Mouse (Mus musculus) adipocyte (in vitro differentiated cells): ENCODE measurements at regions not wholly inside any gene's neighbourhood (a gene's known extent, or its start where the extent isn't known, plus 50 kb on each side); places are given as distances from the start of the nearest gene placed in this dataset.

Experiments
- DNase-seq: peaks from one replicate; pipeline ENCODE4 v3.0.0-alpha.2; 2016; ENCODE audit warnings: low spot score

- DNase-seq: no peak
These were observed 234.3 kb upstream of the Hey2 start for GRCm38 (mm10) chr10:31076948-31077347.

- no peak for DNase-seq
These were observed 233.8 kb upstream of the Hey2 start for GRCm38 (mm10) chr10:31076415-31076814.

GRCm38 (mm10) chr10:31074004-31074645 is 231.5 kb upstream of the Hey2 start:
- no peak for DNase-seq

GRCm38 (mm10) chr10:31068668-31069223 is 226.1 kb upstream of the Hey2 start:
- no peak for DNase-seq

GRCm38 (mm10) chr10:31062732-31063131 is 220.1 kb upstream of the Hey2 start:
- DNase-seq: peak; percentile 15

- no peak for DNase-seq
These were observed 210.7 kb upstream of the Hey2 start for GRCm38 (mm10) chr10:31053260-31053659.

- DNase-seq: no peak
These were observed 208.6 kb upstream of the Hey2 start for GRCm38 (mm10) chr10:31051222-31051621.

GRCm38 (mm10) chr10:31049352-31049751 is 206.8 kb upstream of the Hey2 start:
- no peak for DNase-seq

GRCm38 (mm10) chr10:31035611-31036010 is 193.0 kb upstream of the Hey2 start:
- DNase-seq: no peak

- DNase-seq: no peak
These were observed 192.2 kb upstream of the Hey2 start for GRCm38 (mm10) chr10:31034782-31035181.

- no peak for DNase-seq
These were observed 188.1 kb upstream of the Hey2 start for GRCm38 (mm10) chr10:31030676-31031075.

GRCm38 (mm10) chr10:31026440-31026839 is 183.8 kb upstream of the Hey2 start:
- DNase-seq: no peak

- DNase-seq: no peak
These were observed 170.2 kb upstream of the Hey2 start for GRCm38 (mm10) chr10:31012669-31013358.

- no peak for DNase-seq
These were observed 167.3 kb upstream of the Hey2 start for GRCm38 (mm10) chr10:31009955-31010254.

- no peak for DNase-seq
These were observed 166.7 kb upstream of the Hey2 start for GRCm38 (mm10) chr10:31009128-31009954.

GRCm38 (mm10) chr10:30998163-30998944 is 155.8 kb upstream of the Hey2 start:
- no peak for DNase-seq

- DNase-seq: no peak
These were observed 149.6 kb upstream of the Hey2 start for GRCm38 (mm10) chr10:30992167-30992566.

- peak; percentile 41 for DNase-seq
These were observed 137.8 kb upstream of the Hey2 start for GRCm38 (mm10) chr10:30980279-30980968.

GRCm38 (mm10) chr10:30979766-30980165 is 137.2 kb upstream of the Hey2 start:
- DNase-seq: no peak

GRCm38 (mm10) chr10:30966176-30966575 is 123.6 kb upstream of the Hey2 start:
- DNase-seq: peak; percentile 60

GRCm38 (mm10) chr10:30953825-30954224 is 111.2 kb upstream of the Hey2 start:
- no peak for DNase-seq
